Mouse (Mus musculus) neutrophil, adult 5-6 weeks (primary cell): ENCODE results near the gene Hecw2. TPM values are rescaled to one million over a fixed set of nuclear protein-coding genes. Genes with fewer than 3 reads are reported as not detected.

ENCODE experiments used
- ATAC-seq: fragments of 151-379, 151-347 bp; 2 replicates; pipeline ENCODE4 v1.8.0; 2017; ENCODE audit warnings: mild to moderate bottlenecking, moderate TSS enrichment; ENCODE audit not compliant: insufficient number of reproducible peaks, poor library complexity, low FRiP score, severe bottlenecking; ENCODE audit errors: extremely low read depth
- total RNA-seq: library from RNA; stranded (forward); fragments of 200-1000 nt; gene quantifications from 2 replicates; pipeline ENCODE4 v1.2.3, GENCODE M21; 2017

The Hecw2 gene
- total RNA-seq, 1 experiment from 2014 or later, result 2.2 TPM

GRCm38 (mm10) chr1:54009418-54010064 lies 185.4 kb downstream of the Hecw2 start:
- no peak for ATAC-seq

DNA sequence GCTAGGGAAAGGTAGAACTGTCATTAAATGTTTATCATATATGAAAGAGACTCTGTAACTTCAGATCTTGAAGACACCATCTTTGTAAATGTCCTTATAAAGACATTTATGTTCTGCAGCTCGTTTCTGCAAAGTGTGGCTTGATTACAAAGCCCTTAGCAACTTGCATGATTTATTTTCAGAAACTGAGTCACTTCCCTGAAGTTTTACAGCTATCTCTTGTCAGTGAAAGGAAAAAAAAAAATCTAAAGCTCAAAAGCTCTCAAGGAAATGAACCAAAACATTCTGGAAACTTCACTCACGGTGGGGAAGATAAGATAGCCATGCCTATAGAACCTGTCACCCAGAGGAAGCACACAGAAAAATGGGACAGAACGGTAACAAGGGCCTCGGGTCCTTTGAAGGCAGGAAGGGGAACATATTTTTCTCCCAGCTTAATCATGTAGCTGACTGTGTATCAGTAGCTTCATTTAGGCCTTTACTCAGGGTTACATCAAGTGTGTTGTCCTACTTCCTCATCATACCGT lies 189.0 kb downstream of the Hecw2 start:
- ATAC-seq, result no peak

- no peak for ATAC-seq
Measured at GRCm38 (mm10) chr1:54003288-54003687, 191.7 kb downstream of the Hecw2 start.

DNA sequence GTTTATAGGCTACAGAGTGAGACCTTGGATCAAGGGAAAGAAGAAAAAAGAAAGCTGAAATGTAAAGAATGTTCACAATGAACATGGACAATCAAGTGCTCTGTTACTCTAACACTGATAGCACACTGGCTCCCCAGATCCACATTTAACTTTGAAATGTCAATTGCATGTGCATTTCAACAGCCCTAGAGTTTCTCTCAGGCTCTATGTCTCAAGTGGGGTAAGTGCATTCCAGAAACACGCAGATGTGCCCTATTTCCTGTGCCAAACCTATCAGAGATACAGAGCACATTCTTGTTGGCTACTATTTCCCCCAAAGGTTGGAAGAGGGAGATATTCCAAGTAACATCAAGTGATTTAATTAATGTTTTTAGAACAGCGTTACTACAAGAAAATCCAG lies 192.9 kb downstream of the Hecw2 start:
- ATAC-seq, result no peak

- ATAC-seq, result no peak
Measured at GRCm38 (mm10) chr1:53997239-53997638, 197.7 kb downstream of the Hecw2 start.

- ATAC-seq, result no peak
Measured at GRCm38 (mm10) chr1:53986185-53986892, 208.6 kb downstream of the Hecw2 start.

DNA sequence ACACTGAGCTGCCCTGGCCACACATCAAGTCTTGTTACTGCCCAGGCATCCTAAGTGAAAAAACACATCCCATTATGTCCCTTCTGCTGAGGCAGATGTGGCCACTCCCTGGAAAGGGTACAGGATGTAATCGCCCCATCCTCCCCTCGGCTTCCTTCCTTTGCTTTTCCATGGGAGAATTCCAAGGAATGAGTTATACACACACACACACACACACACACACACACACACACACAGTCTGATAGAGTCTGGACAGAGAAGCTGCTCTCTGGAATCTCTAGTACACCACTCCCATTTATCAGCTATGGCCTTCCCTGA lies 216.5 kb downstream of the Hecw2 start:
- ATAC-seq, result no peak

GRCm38 (mm10) chr1:53977806-53978513 lies 217.0 kb downstream of the Hecw2 start:
- no peak for ATAC-seq

DNA sequence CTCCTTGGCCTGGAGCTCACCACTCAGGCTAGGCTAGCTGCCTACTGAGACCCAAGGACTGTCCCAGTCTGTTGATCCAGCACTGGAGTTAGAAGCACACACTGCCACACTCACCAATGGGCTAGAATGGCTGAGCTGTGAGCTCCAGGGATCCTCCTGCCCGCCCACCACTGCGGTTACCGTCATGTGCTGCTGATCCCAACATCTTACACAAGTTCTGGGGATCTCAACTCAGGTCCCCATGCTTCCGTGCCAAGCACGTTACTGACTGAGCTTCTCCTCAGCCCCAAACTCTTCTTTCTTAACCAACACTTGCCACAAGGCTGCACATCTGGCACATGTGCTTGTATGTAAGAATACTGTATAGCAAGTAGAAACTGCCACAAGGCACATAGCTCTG lies 218.2 kb downstream of the Hecw2 start:
- ATAC-seq, result no peak

DNA sequence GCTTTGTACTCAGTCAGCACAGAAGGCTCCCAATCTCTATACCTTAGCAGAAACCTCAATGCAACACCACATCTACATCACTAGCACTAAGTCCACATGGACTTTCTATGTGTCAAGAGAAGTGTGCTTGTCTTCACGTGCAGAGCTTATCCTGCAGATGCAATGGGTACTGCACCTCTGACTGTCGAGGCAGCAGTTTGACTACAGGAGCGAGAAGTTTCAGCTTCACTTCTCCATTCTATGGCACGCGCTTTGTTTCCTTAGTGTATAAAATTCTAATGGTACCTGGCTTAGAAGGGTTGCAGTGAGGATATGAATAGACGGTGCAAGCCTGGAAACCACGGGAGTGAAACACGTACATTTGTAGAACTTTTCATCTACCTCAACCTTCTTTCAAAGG lies 218.9 kb downstream of the Hecw2 start:
- ATAC-seq, result no peak

DNA sequence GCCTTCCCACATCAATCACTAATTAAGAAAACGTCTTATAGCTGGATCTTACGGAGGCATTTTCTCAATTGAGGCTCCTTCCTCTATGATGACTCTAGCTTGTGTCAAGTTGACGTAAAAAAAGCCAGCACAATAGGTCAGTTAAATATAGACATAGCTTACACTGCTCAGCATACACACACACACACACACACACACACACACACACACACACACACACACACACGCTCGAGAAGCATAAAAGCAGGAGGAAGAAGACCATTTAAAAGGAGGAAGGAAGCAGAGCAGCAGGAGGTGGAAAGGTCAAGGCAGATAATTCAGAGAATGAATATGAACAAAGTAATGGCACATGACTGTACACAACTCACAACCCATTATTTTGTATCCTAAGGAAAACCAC lies 220.0 kb downstream of the Hecw2 start:
- ATAC-seq, result no peak

DNA sequence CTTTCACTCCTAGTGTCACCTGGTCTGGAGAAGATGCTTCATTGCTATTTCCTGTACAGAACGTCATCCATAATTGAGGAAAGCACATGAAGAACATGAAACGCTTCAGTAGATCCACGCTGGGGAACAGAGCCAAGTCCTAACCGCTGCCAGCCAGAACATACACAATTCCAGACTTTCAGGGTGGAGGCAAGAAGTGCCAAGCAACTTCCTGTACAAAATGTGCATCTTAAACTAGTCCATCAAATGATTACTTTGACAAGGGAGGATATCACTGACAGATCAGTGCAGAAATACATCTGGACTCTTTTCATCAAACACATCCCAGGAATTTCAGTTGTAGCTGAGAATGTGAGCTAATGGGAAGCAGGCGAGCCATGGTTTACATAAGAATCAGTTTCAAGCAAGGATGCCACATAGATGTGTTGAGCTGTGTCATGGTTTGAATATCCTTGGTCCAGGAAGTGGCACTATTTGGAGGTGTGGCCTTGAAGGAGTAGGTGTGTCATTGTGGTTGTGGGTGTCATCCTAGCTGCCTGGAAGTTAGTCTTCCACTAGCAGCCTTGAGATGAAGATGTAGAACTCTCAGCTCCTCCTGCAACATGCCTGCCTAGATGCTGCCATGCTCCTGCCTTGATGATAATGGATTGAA lies 224.5 kb downstream of the Hecw2 start:
- ATAC-seq, result no peak

GRCm38 (mm10) chr1:53952395-53952794 lies 242.6 kb downstream of the Hecw2 start:
- no peak for ATAC-seq

DNA sequence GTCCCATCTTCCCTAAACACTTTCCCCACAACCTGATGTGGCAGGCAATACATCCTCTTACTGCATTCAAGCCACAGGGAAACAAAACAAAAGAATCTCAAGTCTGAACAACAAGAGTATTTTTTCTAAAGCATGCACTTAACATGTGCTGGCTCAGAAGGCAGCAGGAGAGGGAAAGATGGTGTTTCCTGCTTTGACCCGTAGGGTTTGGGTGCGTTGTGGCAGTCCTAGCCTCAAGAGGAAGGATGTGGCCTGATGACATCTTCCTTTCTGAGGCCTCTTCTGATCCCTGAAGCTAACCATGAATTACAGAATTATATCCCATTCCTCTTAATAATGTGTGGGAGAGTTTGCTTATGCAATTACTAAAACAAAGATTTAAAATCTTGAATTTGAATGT lies 249.2 kb downstream of the Hecw2 start:
- no peak for ATAC-seq

GRCm38 (mm10) chr1:53942468-53942867 lies 252.5 kb downstream of the Hecw2 start:
- ATAC-seq, result no peak

GRCm38 (mm10) chr1:53941528-53941927 lies 253.4 kb downstream of the Hecw2 start:
- ATAC-seq, result no peak

DNA sequence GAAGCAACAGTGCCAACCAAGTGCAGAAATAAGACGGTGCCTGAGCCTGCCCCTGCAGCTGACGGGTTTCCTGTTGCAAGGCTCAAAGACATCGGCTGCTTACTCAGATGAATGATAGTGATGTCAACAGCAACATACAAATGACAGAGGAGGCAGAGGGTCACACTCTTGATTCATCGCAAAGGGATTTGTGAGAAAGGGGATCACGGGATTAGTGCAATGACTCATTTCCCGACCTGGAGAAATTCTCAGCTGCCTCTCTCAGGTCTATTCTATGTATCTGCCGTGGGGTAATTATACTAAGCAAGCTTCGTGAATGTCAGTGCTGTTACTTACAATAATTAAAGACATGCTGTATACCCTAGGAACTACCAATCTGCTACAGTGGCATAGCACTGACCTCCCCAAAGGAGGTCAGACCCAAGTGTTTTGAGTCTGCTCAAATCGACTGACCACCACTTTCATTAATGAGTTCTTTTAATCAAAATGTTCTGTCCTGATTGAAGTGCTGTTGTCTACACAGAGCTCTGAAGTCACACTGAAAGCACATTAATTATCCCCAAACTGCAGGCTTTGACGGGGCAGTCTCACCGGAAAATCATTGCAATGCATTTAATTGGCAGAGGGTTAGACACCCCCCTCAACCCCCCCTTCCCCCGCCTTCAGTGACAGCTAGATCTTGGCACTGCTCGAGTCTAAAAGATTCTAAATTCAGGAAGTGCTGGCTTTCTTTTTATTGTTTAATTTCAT lies 254.5 kb downstream of the Hecw2 start:
- no peak for ATAC-seq

GRCm38 (mm10) chr1:53939291-53939690 lies 255.7 kb downstream of the Hecw2 start:
- no peak for ATAC-seq

DNA sequence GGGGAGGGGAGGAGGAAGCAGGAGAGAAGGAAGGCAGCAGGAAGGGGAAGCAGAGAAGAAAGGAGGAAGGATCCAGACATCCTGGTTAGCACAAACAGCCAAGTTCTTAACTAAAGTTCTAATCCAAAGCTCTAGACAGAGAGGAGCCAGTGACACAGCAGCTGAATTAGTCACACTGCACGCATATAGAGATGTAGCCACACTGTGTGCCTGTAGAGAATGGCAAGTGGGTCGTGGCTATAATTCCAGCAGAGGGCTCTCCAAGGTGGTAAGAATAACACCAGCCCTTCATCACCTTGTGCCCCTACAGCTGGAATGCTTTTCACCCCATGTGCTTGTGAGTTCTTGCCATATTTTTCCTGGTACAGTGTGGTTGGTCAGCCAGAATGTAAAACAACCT lies 261.7 kb downstream of the Hecw2 start:
- ATAC-seq, result no peak
